Mouse (Mus musculus): ENCODE measurements around the gene Gm5039.
"Not testable (repeated sequence)": the region's sequence is repeated elsewhere in the genome, so short reads cannot be mapped to it uniquely, and the experiment has no call there.

- TF ChIP-seq CTCF (IDR thresholded peaks at IDR 0.05; ENCODE audit: borderline replicate concordance, control insufficient read depth, extremely low read depth, insufficient read depth, low read length, poor library complexity); POLR2A (IDR thresholded peaks at IDR 0.05; ENCODE audit: control insufficient read depth, extremely low read depth, insufficient read depth, low read length, poor library complexity): not testable (repeated sequence)
Observed at GRCm38 (mm10) chr12:88293082-88293481, 30.7 kb downstream of the Gm5039 start.
